Mouse (Mus musculus) lung, adult 2 months (tissue): Measurements from ENCODE around the gene Rpl7l1.
A peak's percentile ranks its signal among the peaks of the same experiment; 100 is the strongest.

Source experiments
- CTCF ChIP-seq: fragments of 200-500 bp; IDR thresholded peaks from 2 replicates; pipeline ENCODE4 v1.5.1; 2011; ENCODE audit warnings: mild to moderate bottlenecking, low read length, control low read depth; ENCODE audit not compliant: insufficient read depth
- POLR2A ChIP-seq: fragments of 200-500 bp; IDR thresholded peaks from 2 replicates; pipeline ENCODE4 v1.6.1; 2011; ENCODE audit warnings: low read depth, mild to moderate bottlenecking, control low read depth, low read length, borderline replicate concordance; ENCODE audit errors: extremely low read depth

DNA sequence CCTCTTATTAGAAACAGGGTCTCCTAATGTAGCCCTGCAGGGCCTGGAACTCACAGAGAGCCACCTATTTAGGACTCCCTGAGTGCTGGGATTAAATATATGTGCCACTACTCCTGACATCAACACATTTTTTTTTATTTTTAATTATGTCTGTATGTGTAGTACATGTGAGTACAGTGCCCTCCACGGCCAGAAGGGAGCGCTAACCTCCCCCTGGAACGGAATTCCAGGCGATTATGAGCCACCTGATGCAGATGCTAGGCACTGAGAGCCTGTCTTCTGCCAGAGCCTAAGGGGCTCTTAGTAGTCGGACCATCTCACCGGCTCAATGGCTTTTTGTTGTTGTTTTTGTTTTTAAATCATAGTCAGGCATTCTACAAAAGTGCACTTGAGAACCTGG, 54.5 kb downstream of the Rpl7l1 start:
- peak; percentile 42; the same call in 1 of the 2 replicates for TF ChIP-seq CTCF
- TF ChIP-seq POLR2A = no peak
